Mouse (Mus musculus) C2C12 (cell line): ENCODE measurements around the gene Tpp2.

Source experiments
- CTCF ChIP-seq: IDR thresholded peaks from one replicate; pipeline ENCODE4 v1.5.1; 2011; ENCODE audit not compliant: control insufficient read depth, insufficient read depth, insufficient read length
- MYOD1 ChIP-seq: IDR thresholded peaks from one replicate; pipeline ENCODE4 v1.6.1; 2011; ENCODE audit warnings: low read depth; ENCODE audit not compliant: control insufficient read depth, insufficient read length
- MYOG ChIP-seq: IDR thresholded peaks from one replicate; pipeline ENCODE4 v1.6.1; 2011; ENCODE audit not compliant: control insufficient read depth, insufficient read length; ENCODE audit errors: extremely low read depth

DNA sequence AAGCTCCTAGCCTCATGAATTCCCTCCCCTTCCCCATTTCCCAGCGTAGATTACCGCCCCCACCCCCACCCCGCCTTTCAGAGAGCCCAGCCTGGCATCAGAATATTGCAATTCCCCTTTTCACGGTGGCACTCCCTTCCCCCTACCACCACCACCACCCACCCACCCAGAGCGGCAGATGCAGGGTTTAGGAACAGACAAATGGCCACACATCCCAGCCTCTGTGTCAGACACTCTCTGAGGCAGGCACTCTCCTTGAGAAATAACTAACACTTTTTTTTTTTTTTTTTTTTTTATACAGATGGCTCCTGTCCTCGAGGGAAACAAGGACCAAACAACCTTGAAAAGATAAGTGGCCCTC is 109.1 kb downstream of the Tpp2 start:
- TF ChIP-seq CTCF (no peak), MYOD1 (no peak), MYOG (no peak)
